Mouse (Mus musculus): Measurements from ENCODE around the gene Ctag2. TPM values are rescaled to one million over a fixed set of nuclear protein-coding genes. Genes with fewer than 3 reads are reported as not detected.

Ctag2 gene
- not detected in 2 replicates for polyA plus RNA-seq (2015; fragmentation: Nextera tagmentation; extraction: Ambion mirVana)

GRCm38 (mm10) chrX:65047344-65047743 is at the start of gene Ctag2:
Gene Ctag2, plus strand, starts transcription at chrX:65047644.

Data from neural tube, postnatal 0 days (tissue).